Mouse (Mus musculus) erythroblast, embryonic 14.5 days (primary cell): ENCODE results near the gene Sync. TPM values are rescaled to one million over a fixed set of nuclear protein-coding genes. Genes with fewer than 3 reads are reported as not detected.

ENCODE experiments used
- H3K27me3 ChIP-seq: 2 replicates; pipeline ENCODE4 v1.6.1; 2012; ENCODE audit warnings: inconsistent platforms; ENCODE audit not compliant: control insufficient read depth
- H3K36me3 ChIP-seq: 2 replicates; pipeline ENCODE4 v1.6.1; 2012; ENCODE audit warnings: mild to moderate bottlenecking, inconsistent platforms; ENCODE audit not compliant: control insufficient read depth
- H3K4me1 ChIP-seq: 2 replicates; pipeline ENCODE4 v1.6.1; 2012; ENCODE audit warnings: inconsistent platforms; ENCODE audit not compliant: control insufficient read depth
- H3K4me3 ChIP-seq: replicated peaks from 2 replicates; pipeline ENCODE3; 2012; ENCODE audit warnings: moderate library complexity, mild to moderate bottlenecking, inconsistent platforms
- H3K9me3 ChIP-seq: 2 replicates; pipeline ENCODE4 v1.6.1; 2012; ENCODE audit warnings: low read length, inconsistent platforms, mixed read lengths; ENCODE audit not compliant: control insufficient read depth
- GATA1 ChIP-seq: IDR thresholded peaks from 2 replicates; pipeline ENCODE4 v1.6.1; 2012; ENCODE audit warnings: low read length, inconsistent platforms, mixed read lengths
- TAL1 ChIP-seq: IDR thresholded peaks from 3 replicates; pipeline ENCODE4 v1.6.1; 2012; ENCODE audit warnings: low read length, inconsistent platforms, mixed read lengths
- polyA plus RNA-seq: library from polyadenylated mRNA; stranded (reverse); fragments of >175 nt; gene quantifications from 2 replicates; pipeline ENCODE4 v1.2.3, GENCODE M21; 2012

Sync gene
- polyA plus RNA-seq, 1 experiment = not detected

GRCm38 (mm10) chr4:129276453-129276865, 11.0 kb upstream of the Sync start:
- TF ChIP-seq TAL1 (no peak), GATA1 (no peak)

GRCm38 (mm10) chr4:129282786-129283185, 4.6 kb upstream of the Sync start:
- Histone ChIP-seq H3K4me3 (no peak overlapping the region), H3K9me3 (peaks cover 4% of the 10 kb centered on the region; the same call in 1 of the 2 replicates), H3K27me3 (peaks cover 48% of the 10 kb centered on the region), H3K4me1 (peaks cover 9% of the 10 kb centered on the region), H3K36me3 (no peaks in the 10 kb centered on the region)
- no peak for TF ChIP-seq TAL1
- no peak for TF ChIP-seq GATA1

More at GRCm38 (mm10) chr4:129276453-129276865, 11.0 kb upstream of the Sync start:
- no peak overlapping the region for H3K4me3 ChIP-seq
- peaks cover 18% of the 10 kb centered on the region for H3K4me1 ChIP-seq
- H3K9me3 ChIP-seq = peaks cover 4% of the 10 kb centered on the region; the same call in 1 of the 2 replicates
- H3K27me3 ChIP-seq = peaks cover 3% of the 10 kb centered on the region; the same call in 1 of the 2 replicates
- no peaks in the 10 kb centered on the region for H3K36me3 ChIP-seq

DNA sequence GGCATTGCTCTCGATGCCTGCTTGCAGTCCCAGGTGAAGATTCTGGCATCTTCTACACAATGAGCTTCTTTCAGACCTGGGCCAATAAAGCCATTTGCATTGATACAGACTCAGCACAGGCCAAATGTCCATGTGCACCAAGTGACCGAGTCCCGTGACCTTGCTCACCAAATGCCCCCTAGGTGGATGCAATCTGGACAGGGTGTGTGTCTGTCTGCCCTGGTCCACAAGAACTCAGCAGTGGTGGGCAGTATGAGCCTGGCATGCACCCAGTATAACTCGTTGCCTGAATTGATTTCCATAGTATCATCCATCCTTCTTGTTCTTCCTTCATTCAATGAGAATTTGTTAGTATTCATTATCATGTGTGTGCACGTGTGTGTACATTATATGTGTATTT, 4.2 kb upstream of the Sync start:
- Histone ChIP-seq H3K4me3 (no peak overlapping the region), H3K27me3 (peaks cover 48% of the 10 kb centered on the region), H3K4me1 (peaks cover 9% of the 10 kb centered on the region), H3K9me3 (peaks cover 4% of the 10 kb centered on the region; the same call in 1 of the 2 replicates), H3K36me3 (no peaks in the 10 kb centered on the region)
- no peak for TF ChIP-seq GATA1
- no peak for TF ChIP-seq TAL1

DNA sequence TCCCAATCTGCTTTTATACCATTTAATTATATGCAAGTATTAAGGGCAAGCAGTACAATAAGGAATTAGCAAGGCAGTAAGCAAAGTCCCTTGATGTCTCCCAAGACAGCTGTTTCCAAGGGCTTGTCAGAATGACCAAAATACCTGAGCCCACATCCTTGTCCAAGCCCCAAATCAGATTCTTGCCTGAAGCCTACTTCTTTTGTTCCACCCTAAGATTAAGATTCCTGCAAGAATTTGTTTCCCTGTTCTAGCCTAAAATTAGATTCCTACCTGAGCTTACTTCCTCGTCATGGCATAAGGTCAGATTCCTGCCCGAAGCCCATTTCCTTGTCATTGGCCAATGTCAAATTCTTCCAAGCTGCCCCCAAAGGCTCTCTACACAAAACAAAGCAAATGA, 2.7 kb upstream of the Sync start:
- Histone ChIP-seq H3K4me1 (peaks cover 9% of the 10 kb centered on the region), H3K9me3 (peaks cover 4% of the 10 kb centered on the region; the same call in 1 of the 2 replicates), H3K27me3 (peaks cover 60% of the 10 kb centered on the region), H3K36me3 (no peaks in the 10 kb centered on the region), H3K4me3 (no peak overlapping the region)
- no peak for TF ChIP-seq TAL1
- TF ChIP-seq GATA1 = no peak

GRCm38 (mm10) chr4:129286001-129286682, 1.3 kb upstream of the Sync start:
- TF ChIP-seq GATA1 (no peak), TAL1 (no peak)
- Histone ChIP-seq H3K9me3 (no peaks in the 10 kb centered on the region), H3K4me3 (no peak overlapping the region), H3K4me1 (peaks cover 9% of the 10 kb centered on the region), H3K27me3 (peaks cover 63% of the 10 kb centered on the region), H3K36me3 (no peaks in the 10 kb centered on the region)

GRCm38 (mm10) chr4:129286683-129287471, 540 bp upstream of the Sync start:
- TF ChIP-seq TAL1 = no peak
- TF ChIP-seq GATA1 = no peak
- peaks cover 9% of the 10 kb centered on the region for H3K4me1 ChIP-seq
- H3K9me3 ChIP-seq = no peaks in the 10 kb centered on the region
- peak overlapping the region; percentile 31 for H3K4me3 ChIP-seq
- H3K27me3 ChIP-seq = peaks cover 63% of the 10 kb centered on the region
- H3K36me3 ChIP-seq = no peaks in the 10 kb centered on the region

DNA sequence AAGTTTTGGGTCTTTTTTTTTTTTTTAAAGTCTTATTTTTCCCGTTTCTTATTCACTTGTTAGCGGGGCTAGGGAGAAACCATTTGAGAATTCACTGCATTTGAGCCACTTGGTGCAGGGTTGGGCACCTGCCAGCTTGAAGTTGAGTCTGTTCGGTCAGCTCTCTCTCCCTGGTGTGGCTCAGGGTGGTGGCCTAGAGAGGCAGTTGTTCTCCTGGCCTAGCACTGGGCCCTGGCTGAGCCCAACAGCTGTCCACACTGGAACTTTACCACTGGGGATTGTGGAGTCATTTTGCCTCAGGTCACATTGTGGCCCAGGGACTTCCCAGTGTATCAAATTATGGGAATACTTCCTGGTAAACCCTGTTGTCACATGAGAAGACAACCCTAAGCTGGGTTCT, 650 bp downstream of the Sync start:
- peaks cover 57% of the 10 kb centered on the region for H3K27me3 ChIP-seq
- no peak overlapping the region for H3K4me3 ChIP-seq

DNA sequence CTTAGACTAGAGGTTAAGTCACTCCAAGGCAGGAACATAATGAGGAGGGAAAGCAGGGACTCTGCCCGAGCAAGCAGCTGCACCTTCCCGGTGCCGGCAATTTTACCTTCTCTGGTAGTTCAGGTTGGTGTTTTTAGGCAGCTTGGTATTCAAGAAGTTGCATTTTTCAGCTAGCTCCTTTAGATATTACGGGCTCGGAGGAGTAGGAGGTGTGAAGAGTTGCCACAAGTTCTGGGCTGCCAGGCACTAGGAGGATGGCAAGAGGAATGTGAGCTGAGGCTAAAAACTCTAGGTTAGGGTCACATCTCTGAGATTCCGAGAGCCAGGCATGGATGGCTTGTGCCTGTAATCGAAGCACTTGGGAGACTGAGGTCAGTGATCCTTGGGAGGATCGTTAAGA, 2.3 kb downstream of the Sync start:
- TF ChIP-seq GATA1 = no peak
- Histone ChIP-seq H3K4me3 (no peak overlapping the region), H3K9me3 (no peaks in the 10 kb centered on the region), H3K4me1 (peaks cover 12% of the 10 kb centered on the region), H3K36me3 (no peaks in the 10 kb centered on the region), H3K27me3 (peaks cover 51% of the 10 kb centered on the region)

More for the DNA sequence above, 650 bp downstream of the Sync start:
- no peak for TF ChIP-seq TAL1
- no peak for TF ChIP-seq GATA1
- Histone ChIP-seq H3K36me3 (no peaks in the 10 kb centered on the region), H3K4me1 (peaks cover 9% of the 10 kb centered on the region), H3K9me3 (no peaks in the 10 kb centered on the region)

- Histone ChIP-seq H3K4me3 (no peak overlapping the region), H3K4me1 (peaks cover 15% of the 10 kb centered on the region), H3K9me3 (no peaks in the 10 kb centered on the region), H3K36me3 (no peaks in the 10 kb centered on the region), H3K27me3 (peaks cover 22% of the 10 kb centered on the region)
- TF ChIP-seq TAL1 (no peak), GATA1 (no peak)
Observed at GRCm38 (mm10) chr4:129292831-129293230, 5.4 kb downstream of the Sync start.
